Mouse (Mus musculus) left cerebral cortex, adult 8-10 months (tissue): Measurements from ENCODE around the gene Morn4. TPM values are rescaled to one million over a fixed set of nuclear protein-coding genes. Genes with fewer than 3 reads are reported as not detected.

ENCODE experiments used
- DNase-seq, 2 experiments: peaks; one replicate each; pipeline ENCODE4 v3.0.0; 2022; ENCODE audit warnings: low spot score in 2 of 2
- total RNA-seq, 4 experiments: library from RNA; stranded (reverse); gene quantifications; 2 replicates each; pipeline ENCODE4 v1.2.4; 2022

Gene Morn4
- total RNA-seq, 4 experiments from 2014 or later: 64.8 to 72.4 (median 68.3) TPM

GRCm38 (mm10) chr19:42045269-42046102, 40.7 kb downstream of the Morn4 start, which contains the start of gene Hoga1:
Gene Hoga1 (plus strand): TSS chr19:42045610.
- DNase-seq: peak in 1 of 2 experiments; percentile 38

GRCm38 (mm10) chr19:42043988-42044387, 42.2 kb downstream of the Morn4 start:
- DNase-seq: no peak

GRCm38 (mm10) chr19:42038310-42038709, 47.8 kb downstream of the Morn4 start:
- no peak for DNase-seq

GRCm38 (mm10) chr19:42037167-42037702, 48.9 kb downstream of the Morn4 start:
- DNase-seq: no peak

- DNase-seq: no peak
These were observed 49.8 kb downstream of the Morn4 start for GRCm38 (mm10) chr19:42036357-42036756.

- DNase-seq: peak; percentile 62 to 73
These were observed 50.5 kb downstream of the Morn4 start, which contains the start of gene Ankrd2 for GRCm38 (mm10) chr19:42035456-42036248. Gene Ankrd2 (plus strand): TSS chr19:42036000.

GRCm38 (mm10) chr19:42034881-42035455, 51.2 kb downstream of the Morn4 start:
- no peak for DNase-seq

- no peak for DNase-seq
These were observed 51.9 kb downstream of the Morn4 start for GRCm38 (mm10) chr19:42034146-42034775.

GRCm38 (mm10) chr19:42033611-42034010, 52.5 kb downstream of the Morn4 start:
- no peak for DNase-seq

- DNase-seq: no peak
These were observed 55.0 kb downstream of the Morn4 start for GRCm38 (mm10) chr19:42031112-42031511.

- peak; percentile 61 to 76 for DNase-seq
These were observed 60.0 kb downstream of the Morn4 start for GRCm38 (mm10) chr19:42026158-42026557.

Other genes starting within 250 kb of the Morn4 start
- 1 to 10 TPM; 5.9 to 8.2 (median 6.5) TPM for gene Frat2, start 238.2 kb downstream of the Morn4 start, total RNA-seq
- gene Rrp12, start 190.2 kb downstream of the Morn4 start, total RNA-seq: 10 to 100 TPM; 30.1 to 33.4 (median 30.9) TPM
- 100 to 1,000 TPM; 554 to 587 (median 579) TPM for gene Pgam1, start 174.4 kb downstream of the Morn4 start, total RNA-seq
- gene Exosc1, start 152.9 kb downstream of the Morn4 start, total RNA-seq: 10 to 100 TPM; 26.0 to 31.7 (median 29.0) TPM
- 10 to 100 TPM; 38.1 to 43.7 (median 42.7) TPM for gene Zdhhc16, start 152.9 kb downstream of the Morn4 start, total RNA-seq
- 10 to 100 TPM; 29.3 to 43.8 (median 34.7) TPM for gene Mms19, start 105.2 kb downstream of the Morn4 start, total RNA-seq
- 10 to 100 TPM; 12.0 to 13.2 (median 12.5) TPM for gene Ubtd1, start 104.6 kb downstream of the Morn4 start, total RNA-seq
- under 1 TPM in 2 of 4 experiments, not detected in 2; 0.62 to 0.81 TPM for gene Ankrd2, start 50.4 kb downstream of the Morn4 start, total RNA-seq
- 1 to 10 TPM; 4.8 to 6.0 (median 5.2) TPM for gene Hoga1, start 40.7 kb downstream of the Morn4 start, total RNA-seq
- gene 4933411K16Rik, start 34.1 kb downstream of the Morn4 start, total RNA-seq: 1 to 10 TPM in 1 of 4 experiments, under 1 TPM in 3; 0.36 to 1.2 (median 0.84) TPM
- 10 to 100 TPM; 64.0 to 69.1 (median 66.9) TPM for gene Pi4k2a, start 4.1 kb upstream of the Morn4 start, total RNA-seq
- 10 to 100 TPM; 28.3 to 30.5 (median 29.8) TPM for gene Avpi1, start 42.7 kb upstream of the Morn4 start, total RNA-seq
- gene Marveld1, start 61.0 kb upstream of the Morn4 start, total RNA-seq: 10 to 100 TPM in 1 of 4 experiments, 1 to 10 TPM in 3; 8.7 to 10.2 (median 9.0) TPM
- 100 to 1,000 TPM in 1 of 4 experiments, 10 to 100 TPM in 3; 78.2 to 101 (median 83.5) TPM for gene Zfyve27, start 77.6 kb upstream of the Morn4 start, total RNA-seq
- gene Sfrp5, start 115.9 kb upstream of the Morn4 start, total RNA-seq: 1 to 10 TPM; 1.9 to 4.1 (median 2.6) TPM
- 100 to 1,000 TPM in 2 of 4 experiments, 10 to 100 TPM in 2; 89.8 to 107 (median 99.9) TPM for gene Golga7b, start 161.2 kb upstream of the Morn4 start, total RNA-seq